Mouse (Mus musculus) thymus, adult 2 months (tissue): Measurements from ENCODE around the gene Ccdc148. TPM values are rescaled to one million over a fixed set of nuclear protein-coding genes. Genes with fewer than 3 reads are reported as not detected.

Source experiments
- DNase-seq: peaks from one replicate; pipeline ENCODE4 v3.0.0; 2021
- H3K27ac ChIP-seq: fragments of 200-500 bp; 2 replicates; pipeline ENCODE4 v1.5.1; 2012; ENCODE audit warnings: low read length, control low read depth; ENCODE audit not compliant: control insufficient read depth, insufficient read depth
- H3K27me3 ChIP-seq: fragments of 200-500 bp; 2 replicates; pipeline ENCODE4 v1.6.1; 2012; ENCODE audit warnings: mild to moderate bottlenecking, low read length, moderate library complexity, mixed read lengths; ENCODE audit not compliant: control insufficient read depth, insufficient read depth
- H3K36me3 ChIP-seq: fragments of 200-500 bp; 2 replicates; pipeline ENCODE4 v1.6.1; 2012; ENCODE audit warnings: mild to moderate bottlenecking, low read length, moderate library complexity; ENCODE audit not compliant: control insufficient read depth, insufficient read depth
- H3K4me1 ChIP-seq: fragments of 200-500 bp; replicated peaks from 2 replicates; pipeline ENCODE4 v1.6.1; 2012; ENCODE audit warnings: low read length; ENCODE audit not compliant: control insufficient read depth, insufficient read depth
- H3K4me3 ChIP-seq: fragments of 200-500 bp; 2 replicates; pipeline ENCODE4 v1.5.1; 2012; ENCODE audit warnings: mild to moderate bottlenecking, low read length, control low read depth, moderate library complexity; ENCODE audit not compliant: control insufficient read depth, insufficient read depth
- CTCF ChIP-seq: fragments of 200-500 bp; IDR thresholded peaks from 2 replicates; pipeline ENCODE4 v1.5.1; 2012; ENCODE audit warnings: mild to moderate bottlenecking, control low read depth, low read length, moderate library complexity, borderline replicate concordance; ENCODE audit not compliant: control insufficient read depth, poor library complexity, insufficient read depth; ENCODE audit errors: extremely low read depth
- POLR2A ChIP-seq: fragments of 200-500 bp; IDR thresholded peaks from 2 replicates; pipeline ENCODE4 v1.6.1; 2012; ENCODE audit warnings: mild to moderate bottlenecking, low read length, control low read depth, moderate library complexity; ENCODE audit not compliant: control insufficient read depth, poor library complexity, insufficient read depth; ENCODE audit errors: extremely low read depth
- WGBS: fragments of 180-500 bp; shearing (Covaris S2); methylation state at CpG from one replicate; pipeline ENCODE4 v1.1.7; 2018; 5-methylcytosine and 5-hydroxymethylcytosine counted together
- polyA plus RNA-seq: library from polyadenylated mRNA; depleted of rRNA; stranded (reverse); fragments of >200 nt; gene quantifications from 2 replicates; pipeline ENCODE4 v1.2.3, GENCODE M21; 2012

Ccdc148 gene
- polyA plus RNA-seq, 1 experiment: 0.36 TPM

- Histone ChIP-seq H3K4me1 (no peaks in the 10 kb centered on the region), H3K27ac (no peak overlapping the region), H3K36me3 (no peaks in the 10 kb centered on the region), H3K4me3 (no peak overlapping the region), H3K27me3 (no peaks in the 10 kb centered on the region)
- DNase-seq: no peak
- no peak for TF ChIP-seq POLR2A
- no peak for TF ChIP-seq CTCF
- 88% methylated on average over 2 of the region's 2 CpGs for WGBS
These were observed 203.6 kb downstream of the Ccdc148 start for GRCm38 (mm10) chr2:58956770-58957300.

DNA sequence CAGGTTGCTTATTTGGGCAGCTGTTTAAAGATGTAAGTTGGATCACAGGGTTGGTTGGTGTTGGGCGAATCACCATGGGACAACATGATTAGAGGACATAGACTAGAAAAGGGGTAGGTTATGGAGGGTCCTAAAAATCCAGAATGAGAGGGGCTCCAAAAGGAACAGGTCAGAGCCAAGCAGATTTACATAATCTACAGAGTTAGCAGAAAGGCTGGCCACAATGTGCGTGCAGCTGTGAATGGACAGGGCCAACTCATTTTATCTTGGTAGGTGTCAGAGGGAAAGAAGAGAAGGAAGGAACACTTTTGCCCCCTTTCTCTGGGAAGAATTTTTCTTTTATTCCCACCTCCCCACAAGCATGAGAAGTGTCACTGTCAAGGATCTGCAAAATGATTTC, 204.1 kb downstream of the Ccdc148 start:
- WGBS: 94% methylated on average over 2 of the region's 2 CpGs
- no peak overlapping the region for H3K27ac ChIP-seq
- no peaks in the 10 kb centered on the region for H3K27me3 ChIP-seq
- H3K36me3 ChIP-seq: no peaks in the 10 kb centered on the region
- no peak for TF ChIP-seq CTCF
- no peak for TF ChIP-seq POLR2A
- no peak overlapping the region for H3K4me3 ChIP-seq
- no peaks in the 10 kb centered on the region for H3K4me1 ChIP-seq
- DNase-seq: no peak

DNA sequence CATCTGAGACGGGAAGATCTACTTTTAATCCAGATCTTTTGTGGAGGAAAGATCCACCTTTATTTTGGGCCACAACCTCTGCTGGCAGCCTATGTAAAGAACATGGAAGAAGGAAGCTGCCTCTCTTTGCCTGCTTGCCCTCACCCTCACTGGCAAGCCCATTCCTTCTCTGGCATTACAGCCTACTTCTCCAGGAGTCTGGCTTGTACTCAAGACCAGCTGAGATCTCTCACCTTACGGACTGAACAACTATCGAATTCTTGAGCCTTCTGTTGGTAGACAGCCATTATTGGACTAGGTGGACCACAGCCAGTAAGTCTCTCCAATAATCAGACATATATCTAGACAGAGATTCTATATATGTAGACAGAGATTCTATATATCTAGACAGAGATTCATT, 208.4 kb downstream of the Ccdc148 start:
- no peak overlapping the region for H3K27ac ChIP-seq

DNA sequence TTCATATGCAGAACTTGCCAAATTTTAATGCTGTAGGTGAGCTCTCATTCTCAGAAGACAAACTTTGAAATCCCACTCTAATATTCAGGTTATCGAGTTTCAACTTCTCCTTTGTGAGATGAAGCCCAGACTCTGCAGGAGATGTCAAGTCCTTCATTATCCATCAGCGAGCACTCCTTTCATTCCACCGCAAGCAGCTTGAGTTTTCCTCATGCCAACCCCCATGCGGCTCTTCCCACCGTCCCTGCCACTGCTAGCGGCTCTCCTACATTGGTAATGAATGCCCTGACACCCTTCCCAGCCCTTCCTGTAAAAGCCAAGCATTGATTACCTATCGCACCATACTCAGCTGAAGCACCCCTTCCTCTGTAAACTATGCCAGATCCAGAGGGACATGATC, 211.7 kb downstream of the Ccdc148 start:
- Histone ChIP-seq H3K4me3 (no peak overlapping the region), H3K27ac (no peak overlapping the region), H3K36me3 (no peaks in the 10 kb centered on the region), H3K4me1 (no peaks in the 10 kb centered on the region), H3K27me3 (no peaks in the 10 kb centered on the region)
- no peak for TF ChIP-seq POLR2A
- TF ChIP-seq CTCF: no peak
- DNase-seq: no peak
- WGBS: 93% methylated on average over 7 of the region's 7 CpGs

More for the DNA sequence above, 208.4 kb downstream of the Ccdc148 start:
- TF ChIP-seq POLR2A (no peak), CTCF (no peak)
- H3K4me1 ChIP-seq: no peaks in the 10 kb centered on the region
- 93% methylated on average over 3 of the region's 3 CpGs for WGBS
- H3K4me3 ChIP-seq: no peak overlapping the region
- no peaks in the 10 kb centered on the region for H3K36me3 ChIP-seq
- H3K27me3 ChIP-seq: no peaks in the 10 kb centered on the region
- DNase-seq: no peak

DNA sequence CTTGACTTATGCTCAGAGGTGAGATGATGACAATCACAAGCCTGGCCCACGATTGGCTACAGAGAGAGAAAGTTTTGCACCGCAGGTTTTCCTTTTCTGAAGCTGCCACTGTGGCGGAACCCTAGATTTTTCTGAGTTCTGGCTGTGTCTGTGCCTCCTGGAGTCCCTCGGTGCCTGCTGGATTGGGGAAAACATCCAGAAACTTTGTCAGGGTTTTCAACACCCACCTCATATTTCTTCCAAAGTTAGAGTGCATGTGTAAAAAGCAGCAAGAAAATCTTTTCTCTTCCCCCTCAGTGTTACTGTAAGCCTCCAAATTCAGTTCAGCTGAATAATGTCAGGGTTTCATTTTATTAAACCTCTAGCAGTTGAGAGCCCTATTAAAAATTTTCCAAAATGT, 219.1 kb downstream of the Ccdc148 start:
- H3K27ac ChIP-seq: no peak overlapping the region
- no peaks in the 10 kb centered on the region for H3K27me3 ChIP-seq
- H3K4me1 ChIP-seq: no peaks in the 10 kb centered on the region
- DNase-seq: no peak
- no peaks in the 10 kb centered on the region for H3K36me3 ChIP-seq
- 93% methylated on average over 4 of the region's 4 CpGs for WGBS
- no peak overlapping the region for H3K4me3 ChIP-seq
- TF ChIP-seq POLR2A (no peak), CTCF (no peak)

DNA sequence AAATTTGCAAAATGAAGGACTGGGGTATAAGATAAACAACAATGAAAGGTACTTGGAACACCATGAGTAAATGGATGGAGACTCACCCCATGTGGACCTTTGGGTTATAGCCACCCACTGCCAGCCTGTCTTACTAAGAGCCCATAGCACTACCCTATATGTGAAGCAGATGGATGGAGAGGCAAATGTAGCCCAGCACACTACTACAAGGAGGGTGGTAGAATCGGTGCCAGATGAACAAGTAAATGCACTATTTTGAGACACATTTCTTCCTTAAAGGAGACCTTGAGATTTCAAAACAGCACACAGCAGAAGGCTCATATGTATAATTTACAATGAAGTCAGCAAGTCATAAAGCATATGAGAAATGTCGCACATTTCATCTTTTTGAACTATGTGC, 234.9 kb downstream of the Ccdc148 start:
- DNase-seq: no peak
- TF ChIP-seq CTCF: no peak
- TF ChIP-seq POLR2A: no peak

GRCm38 (mm10) chr2:58918351-58918750, 242.1 kb downstream of the Ccdc148 start:
- Histone ChIP-seq H3K27me3 (no peaks in the 10 kb centered on the region), H3K27ac (no peak overlapping the region), H3K4me3 (no peak overlapping the region), H3K4me1 (no peaks in the 10 kb centered on the region), H3K36me3 (no peaks in the 10 kb centered on the region)
- no peak for DNase-seq
- no peak for TF ChIP-seq POLR2A
- no peak for TF ChIP-seq CTCF
- 93% methylated on average over 4 of the region's 4 CpGs for WGBS

More for the DNA sequence above, 234.9 kb downstream of the Ccdc148 start:
- Histone ChIP-seq H3K27ac (no peak overlapping the region), H3K4me3 (no peak overlapping the region), H3K27me3 (no peaks in the 10 kb centered on the region), H3K4me1 (no peaks in the 10 kb centered on the region), H3K36me3 (no peaks in the 10 kb centered on the region)
- 96% methylated on average over 2 of the region's 2 CpGs for WGBS
